Mouse (Mus musculus): Measurements from ENCODE around the gene Rpusd4.

GRCm38 (mm10) chr9:35257365-35257764 lies 10.3 kb upstream of the Rpusd4 start:
- no peak for TF ChIP-seq CTCF (IDR thresholded peaks at IDR 0.05; ENCODE audit: low read depth)
- TF ChIP-seq EP300 (IDR thresholded peaks at IDR 0.05; ENCODE audit: low read depth), result no peak

Measured in heart, postnatal 0 days (tissue).